Mouse (Mus musculus): Measurements from ENCODE around the gene Trpv5. TPM values are rescaled to one million over a fixed set of nuclear protein-coding genes. Genes with fewer than 3 reads are reported as not detected.
A peak's percentile ranks its signal among the peaks of the same experiment; 100 is the strongest.

Gene Trpv5
- polyA plus RNA-seq, 1 experiment from 2014 or later: not detected

DNA sequence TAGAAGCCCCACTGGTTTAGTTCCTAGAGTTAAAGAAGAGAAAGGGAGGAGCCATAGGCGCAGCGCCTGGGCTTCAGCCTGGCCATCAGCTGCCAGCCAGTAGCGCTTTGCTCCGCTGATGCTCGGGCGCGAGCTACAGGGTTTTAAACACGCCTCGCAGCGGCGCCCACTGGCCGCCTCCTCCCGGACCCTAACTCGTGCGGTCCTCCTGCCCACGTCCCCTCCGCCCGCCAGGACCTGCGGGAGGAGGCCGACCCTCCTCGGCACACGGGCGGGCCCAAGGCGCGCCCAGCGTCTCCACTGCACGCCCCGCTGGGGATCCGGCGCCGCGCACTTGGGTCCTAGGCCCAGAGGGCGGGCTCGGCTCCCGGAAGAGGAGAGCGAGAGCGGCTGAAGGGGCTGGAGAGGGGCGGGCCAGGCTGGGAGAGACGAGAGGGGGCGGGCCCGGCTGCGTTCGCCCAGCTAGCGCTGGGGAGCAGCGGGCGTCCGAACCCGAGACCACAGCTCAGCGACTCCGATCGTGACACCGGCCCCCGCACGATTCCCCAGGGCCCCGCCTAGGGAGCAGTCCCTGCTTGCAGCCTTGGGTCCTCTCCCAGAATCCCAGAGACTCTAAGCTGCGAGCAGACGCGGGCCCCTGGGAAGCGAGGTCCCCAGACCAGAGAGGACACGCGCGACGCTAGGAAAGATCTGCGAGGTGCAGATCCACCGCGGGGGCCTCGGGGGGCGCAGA, 75.3 kb downstream of the Trpv5 start, which contains the start of gene Ephb6:
Gene Ephb6 (plus strand): TSS at position 422 of the 733 bp plus-strand sequence.
- Histone ChIP-seq H3K27me3 (peaks cover 8% of the 10 kb centered on the region; the same call in 1 of the 2 replicates), H3K4me2 (peak within 1 kb of the TSS; percentile 83), H3K9ac (peak within 1 kb of the TSS; percentile 83), H3K27ac (peak within 1 kb of the TSS; percentile 91), H3K4me1 (peaks cover 15% of the 10 kb centered on the region), H3K36me3 (replicated peaks) (no peaks in the 10 kb centered on the region), H3K4me3 (replicated peaks) (peak within 1 kb of the TSS; percentile 70), H3K9me3 (no peaks in the 10 kb centered on the region)
- WGBS: 1% methylated on average over 55 of the region's 68 CpGs
- peak; percentile 95 for ATAC-seq (ENCODE audit: low FRiP score)

DNA sequence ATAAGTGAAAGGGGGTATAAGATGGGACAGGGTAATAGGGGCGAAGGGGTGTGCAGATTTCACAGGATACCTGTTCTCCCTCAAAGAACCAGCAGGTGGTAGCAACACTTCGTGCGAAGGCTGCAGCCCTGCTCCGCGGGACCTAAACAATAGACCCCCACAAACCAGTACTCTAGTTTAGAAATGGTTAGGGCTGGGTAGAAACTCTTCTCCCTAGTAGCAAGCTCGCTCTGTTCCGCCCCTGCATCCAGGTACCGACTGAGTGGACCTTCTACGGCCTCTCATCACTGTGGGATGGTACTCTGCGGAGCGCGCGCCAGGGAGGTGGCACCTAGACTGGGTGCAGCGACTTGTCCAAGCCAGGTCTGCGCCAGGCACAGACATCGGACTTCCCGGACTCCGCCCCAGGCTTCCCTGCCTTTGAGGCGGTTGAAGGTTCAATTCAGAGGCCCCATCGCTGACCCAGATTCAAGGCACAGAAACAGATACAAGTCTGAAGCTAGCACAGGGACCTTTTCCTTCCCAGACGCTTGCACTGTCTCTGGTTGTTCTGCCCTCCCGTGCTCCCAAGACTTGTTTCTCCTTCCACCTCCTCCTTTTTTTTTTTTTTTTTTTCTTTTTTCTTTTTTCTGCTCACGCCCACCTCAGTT, 76.0 kb downstream of the Trpv5 start:
- Histone ChIP-seq H3K4me1 (peaks cover 15% of the 10 kb centered on the region), H3K4me3 (replicated peaks) (peak overlapping the region; percentile 70), H3K4me2 (peak overlapping the region; percentile 83), H3K27ac (peak overlapping the region; percentile 91), H3K27me3 (peaks cover 8% of the 10 kb centered on the region; the same call in 1 of the 2 replicates), H3K9me3 (no peaks in the 10 kb centered on the region), H3K9ac (peak overlapping the region; percentile 83), H3K36me3 (replicated peaks) (no peaks in the 10 kb centered on the region)
- under 1% methylated on average over 23 of the region's 23 CpGs for WGBS
- ATAC-seq (ENCODE audit: low FRiP score): peak; percentile 66

Other genes with a start within 250 kb of the Trpv5 start
- gene Gm10334, start 234.6 kb downstream of the Trpv5 start, polyA plus RNA-seq (2016; fragmentation: Nextera tagmentation; extraction: Ambion mirVana): not detected in 2 replicates
- not detected in 2 replicates for gene Prss1, start 221.8 kb downstream of the Trpv5 start, polyA plus RNA-seq (2016; fragmentation: Nextera tagmentation; extraction: Ambion mirVana)
- not detected in 2 replicates for gene Prss2, start 159.0 kb downstream of the Trpv5 start, polyA plus RNA-seq (2016; fragmentation: Nextera tagmentation; extraction: Ambion mirVana)
- 17.7 and 18.4 TPM in 2 replicates for gene Ephb6, start 75.3 kb downstream of the Trpv5 start, polyA plus RNA-seq (2016; fragmentation: Nextera tagmentation; extraction: Ambion mirVana)
- 0.31 and 0.52 TPM in 2 replicates for gene Trpv6, start 44.4 kb downstream of the Trpv5 start, polyA plus RNA-seq (2016; fragmentation: Nextera tagmentation; extraction: Ambion mirVana)
- not detected in 2 replicates for gene Llcfc1, start 3.7 kb upstream of the Trpv5 start, polyA plus RNA-seq (2016; fragmentation: Nextera tagmentation; extraction: Ambion mirVana)
- 5.8 and 7.5 TPM in 2 replicates for gene Kel, start 23.6 kb upstream of the Trpv5 start, polyA plus RNA-seq (2016; fragmentation: Nextera tagmentation; extraction: Ambion mirVana)
- not detected in 2 replicates for gene Olfr459, start 94.4 kb upstream of the Trpv5 start, polyA plus RNA-seq (2016; fragmentation: Nextera tagmentation; extraction: Ambion mirVana)
- not detected in 2 replicates for gene Pip, start 166.8 kb upstream of the Trpv5 start, polyA plus RNA-seq (2016; fragmentation: Nextera tagmentation; extraction: Ambion mirVana)
- gene Sval2, start 172.2 kb upstream of the Trpv5 start, polyA plus RNA-seq (2016; fragmentation: Nextera tagmentation; extraction: Ambion mirVana): not detected in 2 replicates

Data from forebrain, embryonic 12.5 days (tissue).